Mouse (Mus musculus): ENCODE results near the gene Rhobtb1.

The Rhobtb1 gene

GRCm38 (mm10) chr10:69275811-69276775 is 124.9 kb downstream of the Rhobtb1 start:
- no peak for DNase-seq (ENCODE audit: low read depth, low spot score)

- DNase-seq (ENCODE audit: low read depth, low spot score) = no peak
Measured at GRCm38 (mm10) chr10:69276920-69277435, 125.7 kb downstream of the Rhobtb1 start.

- peak; percentile 85 for DNase-seq (ENCODE audit: low read depth, low spot score)
Measured at GRCm38 (mm10) chr10:69278764-69279606, 127.8 kb downstream of the Rhobtb1 start.

- DNase-seq (ENCODE audit: low read depth, low spot score) = no peak
Measured at GRCm38 (mm10) chr10:69279607-69279978, 128.4 kb downstream of the Rhobtb1 start.

- no peak for DNase-seq (ENCODE audit: low read depth, low spot score)
Measured at GRCm38 (mm10) chr10:69286939-69287338, 135.7 kb downstream of the Rhobtb1 start.

- DNase-seq (ENCODE audit: low read depth, low spot score) = no peak
Measured at GRCm38 (mm10) chr10:69288086-69288485, 136.9 kb downstream of the Rhobtb1 start.

- DNase-seq (ENCODE audit: low read depth, low spot score) = no peak
Measured at GRCm38 (mm10) chr10:69288720-69289119, 137.5 kb downstream of the Rhobtb1 start.

GRCm38 (mm10) chr10:69290736-69291135 is 139.5 kb downstream of the Rhobtb1 start:
- DNase-seq (ENCODE audit: low read depth, low spot score) = no peak

- no peak for DNase-seq (ENCODE audit: low read depth, low spot score)
Measured at GRCm38 (mm10) chr10:69295919-69296318, 144.7 kb downstream of the Rhobtb1 start.

- no peak for DNase-seq (ENCODE audit: low read depth, low spot score)
Measured at GRCm38 (mm10) chr10:69299985-69300384, 148.8 kb downstream of the Rhobtb1 start.

- DNase-seq (ENCODE audit: low read depth, low spot score) = no peak
Measured at GRCm38 (mm10) chr10:69302667-69303066, 151.4 kb downstream of the Rhobtb1 start.

GRCm38 (mm10) chr10:69304819-69305218 is 153.6 kb downstream of the Rhobtb1 start:
- no peak for DNase-seq (ENCODE audit: low read depth, low spot score)

GRCm38 (mm10) chr10:69305600-69305999 is 154.4 kb downstream of the Rhobtb1 start:
- no peak for DNase-seq (ENCODE audit: low read depth, low spot score)

GRCm38 (mm10) chr10:69306205-69306604 is 155.0 kb downstream of the Rhobtb1 start:
- DNase-seq (ENCODE audit: low read depth, low spot score) = no peak

- peak; percentile 60 for DNase-seq (ENCODE audit: low read depth, low spot score)
Measured at GRCm38 (mm10) chr10:69307067-69307466, 155.8 kb downstream of the Rhobtb1 start.

- no peak for DNase-seq (ENCODE audit: low read depth, low spot score)
Measured at GRCm38 (mm10) chr10:69309109-69309508, 157.9 kb downstream of the Rhobtb1 start.

GRCm38 (mm10) chr10:69311867-69312266 is 160.6 kb downstream of the Rhobtb1 start:
- no peak for DNase-seq (ENCODE audit: low read depth, low spot score)

- peak; percentile 70 for DNase-seq (ENCODE audit: low read depth, low spot score)
Measured at GRCm38 (mm10) chr10:69313944-69314343, 162.7 kb downstream of the Rhobtb1 start.

GRCm38 (mm10) chr10:69318514-69318913 is 167.3 kb downstream of the Rhobtb1 start:
- no peak for DNase-seq (ENCODE audit: low read depth, low spot score)

- DNase-seq (ENCODE audit: low read depth, low spot score) = peak; percentile 89
Measured at GRCm38 (mm10) chr10:69320667-69321518, 169.7 kb downstream of the Rhobtb1 start.

- DNase-seq (ENCODE audit: low read depth, low spot score) = no peak
Measured at GRCm38 (mm10) chr10:69321519-69322035, 170.3 kb downstream of the Rhobtb1 start.
